Comparison of ENCODE assay signal across 14 mouse cellular contexts in genomic region chr5:90135971-90136370, GRCm38 (mm10).
"Had no signal": no experiment of that assay in that cellular context is flagged by ENCODE, and none has a peak within 500 bp of the region (broad histone marks: within the 10 kb centered on the region; RNA-seq: fewer than 3 reads in every experiment).

No protein-coding gene starts in this region.

- H3K9ac ChIP-seq: kidney, embryonic 15.5 days; limb, embryonic 12.5 days; liver, embryonic 14.5 days; midbrain, embryonic 15.5 days; neural tube, embryonic 12.5 days had no signal

- H3K36me3 ChIP-seq: kidney, embryonic 15.5 days; limb, embryonic 12.5 days; midbrain, embryonic 15.5 days; neural tube, embryonic 12.5 days had no signal

- DNase-seq: kidney, adult 2 months; kidney, postnatal 14 days; spleen, adult 18-20 months; thymus, adult 18-20 months; thymus, postnatal 14 days had no signal

- H3K9me3 ChIP-seq: kidney, embryonic 15.5 days; limb, embryonic 12.5 days; midbrain, embryonic 15.5 days; neural tube, embryonic 12.5 days had no signal

- H3K4me3 ChIP-seq: kidney, embryonic 15.5 days; limb, embryonic 12.5 days; megakaryocyte, embryonic 14.5 days; midbrain, embryonic 15.5 days; neural tube, embryonic 12.5 days had no signal

- ATAC-seq: intestine, embryonic 16.5 days; midbrain, embryonic 15.5 days had no signal

- H3K27me3 ChIP-seq: kidney, embryonic 15.5 days; limb, embryonic 12.5 days; megakaryocyte, embryonic 14.5 days; midbrain, embryonic 15.5 days; neural tube, embryonic 12.5 days had no signal

- H3K4me1 ChIP-seq: kidney, embryonic 15.5 days; limb, embryonic 12.5 days; megakaryocyte, embryonic 14.5 days; midbrain, embryonic 15.5 days; neural tube, embryonic 12.5 days had no signal

- H3K27ac ChIP-seq: kidney, embryonic 15.5 days; limb, embryonic 12.5 days; liver, embryonic 14.5 days; macrophage; midbrain, embryonic 15.5 days; neural tube, embryonic 12.5 days had no signal

- H3K4me2 ChIP-seq: kidney, embryonic 15.5 days; limb, embryonic 12.5 days; midbrain, embryonic 11.5 days; midbrain, embryonic 15.5 days; neural tube, embryonic 12.5 days had no signal
